Mouse (Mus musculus) lung, postnatal 0 days (tissue): ENCODE data around the gene Basp1.

Experiments
- CTCF ChIP-seq: IDR thresholded peaks from 2 replicates; pipeline ENCODE4 v1.5.1; 2016; ENCODE audit warnings: antibody characterized with exemption, mild to moderate bottlenecking
- EP300 ChIP-seq: IDR thresholded peaks from 2 replicates; pipeline ENCODE4 v1.6.1; 2016; ENCODE audit warnings: antibody characterized with exemption, mild to moderate bottlenecking, control low read depth

DNA sequence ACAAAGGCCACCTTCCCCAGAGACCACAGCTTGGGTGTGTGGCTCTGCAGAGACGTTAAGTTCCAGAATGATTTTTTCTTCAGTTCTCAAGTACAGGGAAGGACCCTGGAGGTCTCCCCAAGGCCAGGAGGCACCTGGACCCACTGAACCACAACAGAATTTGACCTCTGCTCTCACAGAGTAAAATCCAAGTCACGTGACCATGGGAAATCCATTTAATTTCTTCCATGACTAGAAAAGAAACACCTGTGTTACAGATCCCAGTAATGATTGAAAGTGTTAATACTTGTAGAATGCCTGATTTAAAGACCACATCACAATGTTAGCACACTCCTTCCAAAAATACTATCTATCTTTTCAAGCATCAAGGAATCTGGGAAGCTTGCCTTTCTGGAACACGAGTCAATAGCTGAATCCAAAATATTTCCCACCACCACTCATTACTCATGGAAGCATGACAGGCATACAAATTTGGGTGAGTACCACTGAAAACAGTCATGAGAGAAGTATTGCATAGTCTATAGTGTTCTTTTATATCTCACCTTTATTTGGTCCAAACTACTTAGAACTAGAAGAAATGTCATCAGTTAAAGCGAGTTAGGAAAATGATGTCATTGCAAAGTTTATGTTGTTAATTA is 35.3 kb upstream of the Basp1 start:
- TF ChIP-seq CTCF (no peak), EP300 (no peak)
